Mouse (Mus musculus): ENCODE measurements around the gene Dkk3. TPM values are rescaled to one million over a fixed set of nuclear protein-coding genes. Genes with fewer than 3 reads are reported as not detected.
"Not testable (repeated sequence)": the region's sequence is repeated elsewhere in the genome, so short reads cannot be mapped to it uniquely, and the experiment has no call there.

The Dkk3 gene
- polyA plus RNA-seq, 1 experiment, result 144 TPM

DNA sequence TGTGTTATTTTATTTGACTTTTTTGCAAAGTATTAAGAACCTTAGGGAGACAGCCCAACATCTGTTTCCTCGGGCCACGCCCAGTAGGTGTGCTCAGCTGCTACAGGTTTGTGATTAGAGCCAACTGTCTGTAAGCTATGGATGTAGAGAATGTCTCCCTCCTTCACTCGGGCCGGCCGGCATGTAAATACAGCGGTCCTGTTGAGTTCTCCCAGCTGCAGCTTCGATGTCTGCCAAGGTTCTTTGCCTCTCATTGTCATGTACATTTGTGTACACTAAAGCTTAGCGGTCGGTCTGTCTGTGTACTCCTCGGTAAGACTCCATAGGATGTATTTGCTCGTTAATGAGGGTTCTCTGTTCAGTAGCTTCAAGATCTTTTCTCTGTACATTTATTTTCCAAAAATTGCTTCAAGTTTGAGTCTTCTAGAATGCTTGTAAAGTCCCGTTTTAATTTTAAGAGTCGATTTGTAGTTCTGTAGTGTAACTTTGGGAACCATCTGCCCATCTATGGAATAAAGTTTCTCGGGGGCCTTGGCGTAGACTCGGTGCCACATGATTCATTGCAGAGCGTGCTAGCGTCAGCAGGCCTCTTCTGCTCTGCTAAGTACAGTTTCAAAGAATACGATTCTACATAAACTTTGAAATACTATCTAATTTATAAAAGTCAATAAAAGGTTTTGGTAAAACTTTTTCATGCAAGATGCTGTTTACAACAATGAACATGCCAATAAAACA is 48.1 kb downstream of the Dkk3 start:
- TF ChIP-seq POLR2A (IDR thresholded peaks at IDR 0.05; ENCODE audit: extremely low read depth, insufficient read depth, low read length) (no peak), CTCF (IDR thresholded peaks at IDR 0.05; ENCODE audit: extremely low read depth, insufficient read depth, low read length) (no peak)

DNA sequence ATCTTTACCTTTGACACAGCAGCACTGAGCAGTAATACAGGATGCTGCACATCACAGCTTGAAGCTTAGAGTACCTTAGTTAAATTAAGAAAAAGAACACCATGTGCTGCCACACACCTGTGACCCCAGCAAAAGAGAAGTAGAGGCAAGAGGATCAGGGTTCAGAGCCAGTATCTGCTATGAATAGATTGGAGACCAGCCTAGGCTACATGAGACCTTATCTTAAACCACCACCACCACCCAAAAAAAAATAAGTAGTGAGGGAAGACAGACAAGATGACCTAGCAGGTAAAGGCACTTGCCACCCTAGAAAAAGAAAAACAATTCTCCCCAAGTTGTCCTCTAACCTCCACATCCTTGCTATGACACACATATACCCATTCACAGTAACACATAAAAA is 50.1 kb downstream of the Dkk3 start:
- H3K4me1 ChIP-seq (ENCODE audit: control insufficient read depth, insufficient read depth, low read length), result no peaks in the 10 kb centered on the region; the same call in 1 of the 2 replicates
- no peak overlapping the region for H3K27ac ChIP-seq (ENCODE audit: insufficient read depth, low read length)
- no peak for TF ChIP-seq CTCF (IDR thresholded peaks at IDR 0.05; ENCODE audit: extremely low read depth, insufficient read depth, low read length)
- no peak overlapping the region for H3K4me3 ChIP-seq (ENCODE audit: insufficient read depth, low read length)

More for the DNA sequence above, 48.1 kb downstream of the Dkk3 start:
- no peak overlapping the region for H3K27ac ChIP-seq (ENCODE audit: insufficient read depth, low read length)
- no peak overlapping the region for H3K4me3 ChIP-seq (ENCODE audit: insufficient read depth, low read length)
- no peaks in the 10 kb centered on the region; the same call in 1 of the 2 replicates for H3K4me1 ChIP-seq (ENCODE audit: control insufficient read depth, insufficient read depth, low read length)

DNA sequence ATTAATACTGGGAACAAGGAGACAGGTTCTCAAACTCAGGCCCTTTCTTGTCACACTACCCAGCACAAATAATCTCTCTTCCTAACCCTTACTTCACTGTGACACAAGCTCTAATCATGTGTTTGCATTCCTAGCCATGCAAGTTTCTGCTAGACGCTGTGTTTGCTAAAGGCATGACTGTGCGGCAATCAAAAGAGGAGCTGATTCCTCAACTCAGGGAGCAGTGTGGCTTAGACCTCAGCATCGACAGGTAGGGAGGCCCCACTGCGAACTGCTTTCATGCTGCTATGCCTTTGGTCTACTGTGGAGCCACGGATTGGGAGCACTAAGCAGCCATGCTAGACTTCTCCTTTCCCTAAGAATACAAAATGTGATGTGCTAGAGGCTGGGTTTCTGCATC is 55.0 kb downstream of the Dkk3 start:
- H3K27ac ChIP-seq (ENCODE audit: insufficient read depth, low read length), result no peak overlapping the region
- TF ChIP-seq POLR2A (IDR thresholded peaks at IDR 0.05; ENCODE audit: extremely low read depth, insufficient read depth, low read length), result no peak
- TF ChIP-seq CTCF (IDR thresholded peaks at IDR 0.05; ENCODE audit: extremely low read depth, insufficient read depth, low read length), result no peak
- H3K4me1 ChIP-seq (ENCODE audit: control insufficient read depth, insufficient read depth, low read length), result peaks cover 1% of the 10 kb centered on the region
- no peak overlapping the region for H3K4me3 ChIP-seq (ENCODE audit: insufficient read depth, low read length)

DNA sequence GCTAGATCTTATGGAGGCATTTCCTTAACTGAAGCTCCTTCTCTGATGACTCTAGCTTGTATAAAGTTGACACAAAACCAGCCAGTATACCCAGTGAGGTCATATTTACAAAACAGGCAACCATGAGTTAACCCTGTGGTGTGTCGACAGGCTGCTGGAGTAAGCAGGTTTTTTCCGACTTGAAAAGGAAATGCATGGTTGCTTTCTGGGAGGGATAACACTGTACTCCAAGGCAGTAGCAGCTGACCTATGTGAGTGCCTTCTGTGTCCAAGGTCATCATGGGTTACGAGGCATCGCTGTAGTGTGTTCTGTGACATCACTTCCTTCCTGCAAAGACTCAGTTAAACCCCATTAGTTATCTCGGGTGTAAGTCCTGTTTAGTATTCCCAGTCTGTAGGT is 55.9 kb downstream of the Dkk3 start:
- TF ChIP-seq CTCF (IDR thresholded peaks at IDR 0.05; ENCODE audit: extremely low read depth, insufficient read depth, low read length) (no peak), POLR2A (IDR thresholded peaks at IDR 0.05; ENCODE audit: extremely low read depth, insufficient read depth, low read length) (no peak)
- H3K4me3 ChIP-seq (ENCODE audit: insufficient read depth, low read length), result no peak overlapping the region
- H3K27ac ChIP-seq (ENCODE audit: insufficient read depth, low read length), result no peak overlapping the region
- H3K4me1 ChIP-seq (ENCODE audit: control insufficient read depth, insufficient read depth, low read length), result peaks cover 1% of the 10 kb centered on the region

DNA sequence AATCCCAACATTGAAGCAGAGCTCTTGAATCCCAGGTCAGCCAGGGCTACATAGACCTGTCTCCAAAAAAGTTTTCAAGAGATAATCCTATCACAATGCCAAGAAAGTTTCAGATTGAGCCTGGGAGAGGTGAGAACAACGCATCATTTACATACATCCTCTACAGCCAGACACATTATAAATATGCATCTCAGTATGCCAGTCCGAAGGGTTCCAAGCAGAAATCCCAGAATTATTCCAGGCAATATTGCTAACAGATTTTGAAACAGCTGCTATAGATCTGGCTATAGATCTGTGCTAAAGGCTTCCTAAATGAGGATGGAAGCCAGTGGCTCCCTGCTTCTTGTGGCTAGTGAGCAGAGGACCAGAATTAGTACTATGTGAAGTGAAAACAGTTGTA is 58.0 kb downstream of the Dkk3 start:
- Histone ChIP-seq H3K4me3 (ENCODE audit: insufficient read depth, low read length) (no peak overlapping the region), H3K27ac (ENCODE audit: insufficient read depth, low read length) (no peak overlapping the region), H3K4me1 (ENCODE audit: control insufficient read depth, insufficient read depth, low read length) (peaks cover 1% of the 10 kb centered on the region)
- TF ChIP-seq POLR2A (IDR thresholded peaks at IDR 0.05; ENCODE audit: extremely low read depth, insufficient read depth, low read length) (no peak), CTCF (IDR thresholded peaks at IDR 0.05; ENCODE audit: extremely low read depth, insufficient read depth, low read length) (no peak)

DNA sequence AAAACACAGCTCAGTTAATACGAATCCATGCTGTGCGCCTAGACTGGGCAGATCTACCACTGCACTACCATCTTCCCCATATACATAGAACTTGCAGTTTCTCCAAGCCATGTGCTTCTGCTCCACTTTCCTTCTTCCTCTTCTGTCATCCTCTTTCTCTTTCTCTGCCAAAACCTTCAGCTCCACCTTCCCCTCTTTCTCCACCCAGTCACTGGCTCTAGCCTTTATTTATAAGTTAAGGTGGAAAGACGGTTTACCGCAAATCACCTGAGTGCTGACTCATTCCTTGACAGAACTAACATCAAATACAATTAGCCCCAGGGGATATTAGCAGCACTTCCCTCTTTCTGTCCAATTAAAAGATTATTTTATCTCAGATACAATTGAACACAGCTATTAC is 63.9 kb downstream of the Dkk3 start:
- not testable (repeated sequence) for H3K4me3 ChIP-seq (ENCODE audit: insufficient read depth, low read length); H3K4me1 ChIP-seq (ENCODE audit: control insufficient read depth, insufficient read depth, low read length); H3K27ac ChIP-seq (ENCODE audit: insufficient read depth, low read length)

DNA sequence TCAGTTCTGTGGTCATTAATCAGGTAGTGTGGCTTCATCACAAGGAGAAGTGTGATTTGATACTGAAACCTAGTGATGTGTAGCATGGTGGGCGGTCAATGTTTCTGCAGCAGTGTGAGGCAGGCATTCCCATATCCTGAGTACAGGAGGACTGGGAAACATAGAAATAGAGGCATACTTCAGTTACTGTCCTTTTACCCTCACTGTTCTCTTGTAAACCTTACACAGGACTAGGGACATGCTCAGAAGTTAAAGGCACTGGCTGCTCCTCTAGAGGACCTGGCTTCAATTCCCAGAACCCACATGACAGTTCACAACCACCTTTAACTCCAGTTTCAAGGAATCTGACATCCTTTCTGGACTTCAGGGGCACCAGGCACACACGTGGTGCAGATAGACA is 72.7 kb downstream of the Dkk3 start:
- H3K4me3 ChIP-seq (ENCODE audit: insufficient read depth, low read length), result no peak overlapping the region
- H3K4me1 ChIP-seq (ENCODE audit: control insufficient read depth, insufficient read depth, low read length), result no peaks in the 10 kb centered on the region
- TF ChIP-seq POLR2A (IDR thresholded peaks at IDR 0.05; ENCODE audit: extremely low read depth, insufficient read depth, low read length) (no peak), CTCF (IDR thresholded peaks at IDR 0.05; ENCODE audit: extremely low read depth, insufficient read depth, low read length) (no peak)
- no peak overlapping the region for H3K27ac ChIP-seq (ENCODE audit: insufficient read depth, low read length)

DNA sequence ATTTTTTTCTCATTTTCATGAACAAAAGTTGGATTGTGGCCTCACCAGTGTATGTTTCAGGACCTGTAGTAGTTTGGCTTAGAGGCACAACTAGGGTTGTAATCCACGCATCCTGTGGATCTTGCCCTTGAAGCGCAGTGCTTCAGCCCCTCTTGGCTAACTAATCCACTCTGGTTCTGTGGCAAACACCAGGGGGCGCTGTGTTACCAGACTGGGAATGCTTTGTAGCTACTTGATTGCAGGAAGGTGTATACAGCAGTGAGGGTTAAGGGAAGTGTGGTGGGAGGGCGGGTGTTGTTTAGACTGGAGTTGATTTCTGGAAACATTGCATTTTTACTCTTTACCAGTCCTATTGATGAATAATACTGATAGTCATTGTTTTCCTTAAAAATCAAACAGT is 73.8 kb downstream of the Dkk3 start:
- TF ChIP-seq CTCF (IDR thresholded peaks at IDR 0.05; ENCODE audit: extremely low read depth, insufficient read depth, low read length) (peak; percentile 87), POLR2A (IDR thresholded peaks at IDR 0.05; ENCODE audit: extremely low read depth, insufficient read depth, low read length) (no peak)
- no peaks in the 10 kb centered on the region for H3K4me1 ChIP-seq (ENCODE audit: control insufficient read depth, insufficient read depth, low read length)
- no peak overlapping the region for H3K4me3 ChIP-seq (ENCODE audit: insufficient read depth, low read length)
- H3K27ac ChIP-seq (ENCODE audit: insufficient read depth, low read length), result no peak overlapping the region

DNA sequence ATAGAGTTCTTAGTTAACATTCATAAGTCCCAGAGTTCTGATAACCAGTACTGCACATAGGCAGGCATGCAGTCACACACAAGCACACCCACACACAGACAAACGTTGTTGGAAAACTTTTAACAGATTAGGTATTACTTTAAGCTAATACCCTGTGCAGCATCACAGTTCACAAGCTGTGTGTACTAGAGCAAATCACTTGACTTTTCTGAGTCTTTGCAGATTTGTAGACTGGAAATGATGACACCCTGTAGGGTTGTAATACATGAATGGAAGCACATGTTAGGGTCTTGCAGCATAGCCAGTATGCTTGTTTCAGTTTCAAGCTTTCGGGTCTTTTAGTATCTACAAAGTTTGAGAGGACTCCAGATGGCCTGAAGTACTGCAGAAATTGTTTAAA is 74.6 kb downstream of the Dkk3 start:
- Histone ChIP-seq H3K27ac (ENCODE audit: insufficient read depth, low read length) (no peak overlapping the region), H3K4me3 (ENCODE audit: insufficient read depth, low read length) (no peak overlapping the region), H3K4me1 (ENCODE audit: control insufficient read depth, insufficient read depth, low read length) (no peaks in the 10 kb centered on the region)
- TF ChIP-seq CTCF (IDR thresholded peaks at IDR 0.05; ENCODE audit: extremely low read depth, insufficient read depth, low read length) (no peak), POLR2A (IDR thresholded peaks at IDR 0.05; ENCODE audit: extremely low read depth, insufficient read depth, low read length) (no peak)

DNA sequence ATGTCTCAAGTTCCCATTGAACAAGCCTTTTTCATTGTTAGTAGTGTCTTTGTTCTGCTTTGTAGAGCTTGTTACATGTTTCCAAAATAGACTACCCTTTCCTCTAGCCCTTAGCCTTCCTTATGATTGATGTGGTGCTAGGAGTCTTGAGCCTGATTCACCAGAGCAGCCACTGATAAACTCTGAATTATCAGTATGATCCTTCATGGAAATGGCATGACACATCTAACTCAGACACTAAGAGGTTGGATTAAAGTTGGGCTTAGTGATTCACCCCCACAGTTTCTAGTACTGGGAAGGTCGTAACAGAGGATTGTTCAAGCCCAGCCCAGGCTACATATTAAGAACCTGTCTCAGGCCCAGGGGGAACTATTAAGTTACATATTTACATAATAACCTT is 76.2 kb downstream of the Dkk3 start:
- no peak overlapping the region for H3K4me3 ChIP-seq (ENCODE audit: insufficient read depth, low read length)
- TF ChIP-seq POLR2A (IDR thresholded peaks at IDR 0.05; ENCODE audit: extremely low read depth, insufficient read depth, low read length) (no peak), CTCF (IDR thresholded peaks at IDR 0.05; ENCODE audit: extremely low read depth, insufficient read depth, low read length) (no peak)
- no peak overlapping the region for H3K27ac ChIP-seq (ENCODE audit: insufficient read depth, low read length)
- no peaks in the 10 kb centered on the region for H3K4me1 ChIP-seq (ENCODE audit: control insufficient read depth, insufficient read depth, low read length)

Data from cortical plate, adult 2 months (tissue).